Mouse (Mus musculus) E14TG2a.4 (cell line): ENCODE data around the gene Maats1.

Experiments used
- H3K27me3 ChIP-seq: 2 replicates; pipeline ENCODE4 v1.6.1; 2014; ENCODE audit warnings: low read length, control low read depth; ENCODE audit not compliant: insufficient read depth
- H3K36me3 ChIP-seq: 2 replicates; pipeline ENCODE4 v1.6.1; 2014; ENCODE audit warnings: low read length, control low read depth; ENCODE audit not compliant: insufficient read depth
- H3K4me1 ChIP-seq: replicated peaks from 2 replicates; pipeline ENCODE4 v1.6.1; 2014; ENCODE audit warnings: low read depth, low read length, control low read depth
- H3K4me3 ChIP-seq: replicated peaks from 2 replicates; pipeline ENCODE4 v1.5.1; 2014; ENCODE audit warnings: mild to moderate bottlenecking, low read length
- H3K9me3 ChIP-seq: 2 replicates; pipeline ENCODE4 v1.6.1; 2014; ENCODE audit warnings: low read length, control low read depth
- CTCF ChIP-seq: conservative IDR thresholded peaks from 2 replicates; pipeline ENCODE4 v1.5.1; 2014; ENCODE audit warnings: low read length
- NANOG ChIP-seq: IDR thresholded peaks from 2 replicates; pipeline ENCODE4 v1.6.1; 2014; ENCODE audit warnings: borderline replicate concordance, low read length, mixed read lengths
- POU5F1 ChIP-seq: IDR thresholded peaks from 2 replicates; pipeline ENCODE4 v1.6.1; 2014; ENCODE audit warnings: low read length, borderline replicate concordance

Maats1 gene

DNA sequence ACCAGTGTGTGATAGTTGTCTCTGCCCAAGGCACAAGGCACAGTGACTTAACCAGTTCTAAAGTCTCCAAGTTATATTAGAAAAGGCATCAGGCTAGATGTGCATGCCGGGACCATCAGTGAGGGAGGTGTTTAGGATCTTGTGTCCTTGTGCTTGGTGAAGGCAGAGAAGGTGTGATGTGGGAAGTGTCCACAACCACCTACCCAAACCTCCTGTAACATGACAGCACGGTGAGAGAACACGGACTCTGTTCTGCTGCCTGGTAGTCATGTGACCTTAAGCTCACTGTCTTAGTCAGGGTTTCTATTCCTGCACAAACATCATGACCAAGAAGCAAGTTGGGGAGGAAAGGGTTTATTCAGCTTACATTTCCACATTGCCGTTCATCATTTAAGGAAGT is 24.3 kb upstream of the Maats1 start:
- no peak for TF ChIP-seq NANOG
- TF ChIP-seq POU5F1 = no peak
- TF ChIP-seq CTCF = no peak
- Histone ChIP-seq H3K4me3 (no peak overlapping the region), H3K27me3 (peaks cover 38% of the 10 kb centered on the region), H3K9me3 (no peaks in the 10 kb centered on the region), H3K4me1 (peaks cover 14% of the 10 kb centered on the region), H3K36me3 (no peaks in the 10 kb centered on the region)

DNA sequence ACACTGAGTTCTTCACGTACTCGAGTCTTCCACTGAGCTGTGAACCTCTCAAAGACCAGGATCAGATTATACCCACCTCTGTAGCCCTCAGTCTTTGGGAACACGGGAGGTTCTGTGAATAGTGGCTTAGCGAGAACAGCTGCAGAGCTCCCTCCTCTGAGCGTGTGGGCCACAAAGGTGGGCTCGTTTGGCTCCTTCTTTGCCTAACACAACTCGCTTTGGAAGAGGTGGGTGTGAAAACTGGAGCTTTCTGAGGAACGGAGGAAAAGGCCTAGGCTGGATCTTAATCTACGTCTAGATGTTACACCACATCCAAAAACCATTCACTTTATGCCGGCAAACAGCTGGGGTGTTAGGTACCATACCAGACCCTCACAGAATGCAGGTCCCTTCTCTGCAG is 23.4 kb upstream of the Maats1 start:
- Histone ChIP-seq H3K4me1 (peaks cover 12% of the 10 kb centered on the region), H3K9me3 (no peaks in the 10 kb centered on the region), H3K36me3 (no peaks in the 10 kb centered on the region), H3K4me3 (no peak overlapping the region), H3K27me3 (peaks cover 29% of the 10 kb centered on the region)
- TF ChIP-seq NANOG (no peak), POU5F1 (no peak), CTCF (no peak)

DNA sequence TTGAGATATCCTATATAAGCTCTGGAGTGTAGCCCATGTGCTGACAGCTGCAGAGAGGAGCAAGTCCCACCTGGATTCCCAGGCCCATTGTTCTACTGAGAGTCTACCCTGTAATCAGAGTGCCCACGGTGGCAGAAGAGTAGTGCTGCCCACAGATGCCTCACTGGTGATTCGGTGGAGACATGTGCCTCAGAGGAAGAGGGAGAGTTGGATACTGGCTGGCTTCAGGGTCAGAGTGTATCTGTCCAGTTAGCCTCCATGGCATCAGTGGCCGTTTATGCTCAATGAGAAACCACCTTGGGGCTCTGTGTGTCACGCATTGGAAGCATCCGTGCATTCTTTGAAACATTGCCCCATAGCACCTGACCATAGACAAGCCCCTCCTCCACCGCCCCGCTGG is 21.7 kb upstream of the Maats1 start:
- H3K36me3 ChIP-seq = no peaks in the 10 kb centered on the region

DNA sequence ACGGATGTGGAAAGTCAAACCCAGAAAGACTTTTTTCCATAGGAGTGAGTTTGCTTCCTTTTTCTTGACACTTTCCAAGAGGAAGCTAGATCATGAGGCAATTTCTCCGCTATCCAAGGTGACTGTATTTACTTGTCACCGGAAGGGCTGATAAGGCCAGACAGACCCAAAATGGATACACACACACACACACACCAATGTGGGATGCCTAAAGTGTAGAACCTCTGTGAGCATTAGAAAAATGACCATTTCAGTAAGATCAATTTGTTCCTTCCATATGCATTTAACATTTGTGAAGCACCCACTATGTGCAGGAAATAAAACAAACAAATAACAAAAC is 21.3 kb upstream of the Maats1 start:
- no peak overlapping the region for H3K4me3 ChIP-seq
- no peak for TF ChIP-seq CTCF
- no peak for TF ChIP-seq NANOG
- H3K36me3 ChIP-seq = no peaks in the 10 kb centered on the region
- peaks cover 10% of the 10 kb centered on the region for H3K27me3 ChIP-seq
- no peaks in the 10 kb centered on the region for H3K9me3 ChIP-seq
- peaks cover 7% of the 10 kb centered on the region; the same call in 1 of the 2 replicates for H3K4me1 ChIP-seq

More for the DNA sequence above, 21.7 kb upstream of the Maats1 start:
- H3K4me3 ChIP-seq = no peak overlapping the region
- H3K27me3 ChIP-seq = peaks cover 13% of the 10 kb centered on the region
- H3K9me3 ChIP-seq = no peaks in the 10 kb centered on the region
- TF ChIP-seq NANOG (no peak), CTCF (no peak), POU5F1 (no peak)
- peaks cover 7% of the 10 kb centered on the region for H3K4me1 ChIP-seq

DNA sequence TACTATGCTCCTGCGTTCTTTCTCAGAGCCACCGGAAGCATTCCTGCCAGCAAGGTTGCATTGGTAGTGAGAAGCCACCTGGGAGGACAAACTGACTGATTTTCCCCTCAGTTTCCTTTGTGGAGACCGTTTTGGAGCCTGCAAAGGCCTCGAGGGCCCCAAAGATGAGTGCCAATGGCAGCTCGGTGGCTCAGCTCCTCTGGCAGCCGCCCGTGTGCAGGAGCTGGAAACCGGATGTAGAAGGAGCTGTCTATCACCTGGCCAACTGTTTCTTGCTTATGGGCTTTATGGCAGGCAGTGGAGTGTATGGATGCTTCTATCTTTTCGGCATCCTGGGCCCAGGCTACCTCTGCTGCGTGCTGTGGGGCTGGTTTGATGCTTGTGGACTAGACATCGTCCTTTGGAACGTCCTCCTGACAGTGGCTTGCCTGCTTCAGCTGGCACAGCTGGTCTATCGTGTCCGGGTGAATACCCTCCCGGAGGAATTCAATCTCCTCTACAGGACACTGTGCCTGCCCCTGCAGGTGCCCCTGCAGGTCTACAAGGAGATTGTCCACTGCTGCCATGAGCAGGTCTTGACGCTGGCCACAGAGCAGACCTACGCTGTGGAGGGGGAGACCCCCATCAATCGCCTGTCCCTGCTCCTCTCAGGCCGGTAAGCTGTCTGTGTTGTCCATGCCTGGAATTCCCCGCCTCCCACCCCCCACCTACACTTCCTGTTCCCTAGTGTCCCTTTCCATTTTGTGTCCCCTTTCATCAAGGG is 20.7 kb upstream of the Maats1 start:
- no peaks in the 10 kb centered on the region for H3K9me3 ChIP-seq
- H3K4me1 ChIP-seq = peaks cover 7% of the 10 kb centered on the region; the same call in 1 of the 2 replicates
- no peaks in the 10 kb centered on the region for H3K36me3 ChIP-seq
- H3K4me3 ChIP-seq = no peak overlapping the region
- peaks cover 10% of the 10 kb centered on the region for H3K27me3 ChIP-seq
- no peak for TF ChIP-seq POU5F1
- TF ChIP-seq CTCF = no peak

DNA sequence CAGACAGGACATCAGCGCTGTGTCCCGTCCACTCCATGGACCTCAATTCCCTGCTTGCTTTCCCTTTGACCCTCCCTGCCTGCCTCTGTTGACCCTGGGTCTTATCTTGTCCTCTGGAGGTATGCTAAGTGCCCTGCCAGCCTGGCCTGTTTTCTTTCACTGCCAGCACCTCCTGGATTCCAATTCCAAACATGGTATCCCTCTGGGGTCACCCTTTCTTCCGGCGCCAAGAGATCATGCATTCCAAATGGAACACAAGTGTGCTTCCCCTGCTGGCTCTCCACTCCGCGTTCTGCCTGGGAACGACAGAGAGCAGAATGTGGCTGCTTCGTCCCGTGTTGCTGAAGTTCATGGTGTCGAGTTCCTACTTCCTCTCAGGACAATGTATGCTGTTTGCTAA is 20.0 kb upstream of the Maats1 start, which contains the start of gene Popdc2:
TSS of gene Popdc2 (plus strand) at position 277 of the 400 bp plus-strand sequence.
- TF ChIP-seq NANOG (no peak), CTCF (no peak)
- no peaks in the 10 kb centered on the region for H3K36me3 ChIP-seq

DNA sequence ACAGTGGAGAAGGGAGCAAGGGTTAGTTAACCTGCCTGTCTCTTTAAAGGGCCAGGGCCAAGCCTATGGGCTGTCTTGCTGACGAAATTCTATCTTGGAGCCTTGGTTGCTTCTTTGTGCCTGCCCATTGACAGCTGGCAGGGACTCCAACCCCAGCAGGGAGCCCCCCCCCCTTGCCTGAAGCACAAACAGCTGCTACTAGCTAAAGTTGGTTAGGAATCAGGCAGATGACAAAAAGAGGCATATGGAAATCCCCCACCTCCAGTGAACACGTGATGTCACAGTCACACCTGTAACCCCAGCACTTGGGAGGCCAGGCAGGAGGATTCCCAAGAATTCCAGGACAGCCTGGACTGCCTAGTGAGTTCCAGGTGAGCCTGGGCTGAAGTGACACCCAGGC is 18.4 kb upstream of the Maats1 start:
- no peak overlapping the region for H3K4me3 ChIP-seq
- 0 out of 2 replicates have a peak, but pooled peaks cover 4% of the 10 kb centered on the region for H3K36me3 ChIP-seq
- TF ChIP-seq POU5F1 (no peak), CTCF (no peak), NANOG (no peak)
- H3K9me3 ChIP-seq = no peaks in the 10 kb centered on the region
- H3K4me1 ChIP-seq = peaks cover 7% of the 10 kb centered on the region; the same call in 1 of the 2 replicates
- H3K27me3 ChIP-seq = peaks cover 10% of the 10 kb centered on the region

More for the DNA sequence above, 20.0 kb upstream of the Maats1 start, which contains the start of gene Popdc2:
- H3K27me3 ChIP-seq = peaks cover 10% of the 10 kb centered on the region
- no peak within 1 kb of the TSS for H3K4me3 ChIP-seq
- H3K9me3 ChIP-seq = no peaks in the 10 kb centered on the region
- peaks cover 7% of the 10 kb centered on the region; the same call in 1 of the 2 replicates for H3K4me1 ChIP-seq

DNA sequence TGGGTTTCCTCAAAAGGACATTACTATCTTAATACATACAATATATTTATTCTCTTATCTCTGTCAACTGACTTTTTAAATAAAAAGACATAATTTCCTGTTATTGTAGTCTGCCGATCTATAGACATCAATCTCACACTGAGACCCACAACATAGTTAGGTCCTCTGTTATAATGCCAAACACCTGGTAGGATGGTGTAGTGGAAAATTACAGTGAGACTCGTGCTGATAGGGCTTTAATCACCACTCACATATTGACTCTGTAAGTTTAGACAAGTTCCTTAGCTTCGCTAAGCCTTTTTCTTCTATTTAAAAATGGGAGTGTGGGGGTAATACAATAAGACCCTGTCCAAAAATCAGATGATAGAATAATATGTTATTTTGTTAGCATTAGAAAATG is 17.9 kb upstream of the Maats1 start:
- H3K36me3 ChIP-seq = 0 out of 2 replicates have a peak, but pooled peaks cover 4% of the 10 kb centered on the region
- H3K27me3 ChIP-seq = peaks cover 10% of the 10 kb centered on the region
- H3K9me3 ChIP-seq = no peaks in the 10 kb centered on the region

More for the DNA sequence above, 17.9 kb upstream of the Maats1 start:
- TF ChIP-seq POU5F1 (no peak), CTCF (no peak), NANOG (no peak)
- H3K4me3 ChIP-seq = no peak overlapping the region
- peaks cover 7% of the 10 kb centered on the region; the same call in 1 of the 2 replicates for H3K4me1 ChIP-seq
